Mouse (Mus musculus): ENCODE measurements around the gene Miox. TPM values are rescaled to one million over a fixed set of nuclear protein-coding genes. Genes with fewer than 3 reads are reported as not detected.

Miox gene
- polyA plus RNA-seq, 2 experiments = 10.2 to 11.2 TPM

GRCm38 (mm10) chr15:89305966-89306365 is 28.2 kb upstream of the Miox start:
- Histone ChIP-seq H3K27me3 (ENCODE audit: control insufficient read depth, insufficient read depth, low read length) (no peaks in the 10 kb centered on the region), H3K9me3 (ENCODE audit: control insufficient read depth, low read length) (no peaks in the 10 kb centered on the region), H3K4me1 (replicated peaks; ENCODE audit: control insufficient read depth in 2 of 2, insufficient read depth in 2 of 2, low read length in 1 of 2) (peaks cover 5 to 11% of the 10 kb centered on the region in 2 experiments; a peak in 3 of 4 replicates), H3K36me3 (replicated peaks; ENCODE audit: control insufficient read depth, insufficient read depth, low read depth) (peaks cover 25% of the 10 kb centered on the region), H3K4me3 (ENCODE audit: insufficient read depth in 1 of 2, low read depth in 2 of 2, low read length in 2 of 2) (no peak overlapping the region), H3K27ac (no peak overlapping the region), H3K4me2 (ENCODE audit: low read depth) (no peak overlapping the region), H3K9ac (replicated peaks) (no peak overlapping the region)
- DNase-seq (ENCODE audit: low read depth in 3 of 3, low spot score in 3 of 3) (no peak), ATAC-seq (ENCODE audit: insufficient read depth) (no peak)
- 70% methylated on average over 1 of the region's 1 CpGs for WGBS (ENCODE audit: insufficient replicate concordance)
- no peak for TF ChIP-seq EP300 (IDR thresholded peaks at IDR 0.05; ENCODE audit: low read depth)
- TF ChIP-seq CTCF (IDR thresholded peaks at IDR 0.05; ENCODE audit: low read depth) = no peak

- TF ChIP-seq CTCF (IDR thresholded peaks at IDR 0.05; ENCODE audit: low read depth) (no peak), EP300 (IDR thresholded peaks at IDR 0.05; ENCODE audit: low read depth) (no peak)
- peaks cover 14% of the 10 kb centered on the region for H3K36me3 ChIP-seq (replicated peaks; ENCODE audit: control insufficient read depth, insufficient read depth, low read depth)
- H3K9me3 ChIP-seq (ENCODE audit: control insufficient read depth, low read length) = no peaks in the 10 kb centered on the region
- ATAC-seq (ENCODE audit: insufficient read depth) (no peak), DNase-seq (ENCODE audit: low read depth in 3 of 3, low spot score in 3 of 3) (no peak)
- H3K9ac ChIP-seq (replicated peaks) = no peak overlapping the region
- 73% methylated on average over 13 of the region's 13 CpGs for WGBS (ENCODE audit: insufficient replicate concordance)
- no peaks in the 10 kb centered on the region for H3K27me3 ChIP-seq (ENCODE audit: control insufficient read depth, insufficient read depth, low read length)
- no peak overlapping the region for H3K27ac ChIP-seq
- H3K4me2 ChIP-seq (ENCODE audit: low read depth) = no peak overlapping the region
- H3K4me1 ChIP-seq (replicated peaks; ENCODE audit: control insufficient read depth in 2 of 2, insufficient read depth in 2 of 2, low read length in 1 of 2) = peaks cover 5 to 11% of the 10 kb centered on the region in 2 experiments; a peak in 3 of 4 replicates
- no peak overlapping the region for H3K4me3 ChIP-seq (ENCODE audit: insufficient read depth in 1 of 2, low read depth in 2 of 2, low read length in 2 of 2)
These were observed 26.7 kb upstream of the Miox start for GRCm38 (mm10) chr15:89307461-89307860.

GRCm38 (mm10) chr15:89308406-89309139 is 25.6 kb upstream of the Miox start:
- Histone ChIP-seq H3K9ac (replicated peaks) (no peak overlapping the region), H3K4me3 (ENCODE audit: insufficient read depth in 1 of 2, low read depth in 2 of 2, low read length in 2 of 2) (no peak overlapping the region), H3K27ac (no peak overlapping the region), H3K36me3 (replicated peaks; ENCODE audit: control insufficient read depth, insufficient read depth, low read depth) (peaks cover 7% of the 10 kb centered on the region), H3K27me3 (ENCODE audit: control insufficient read depth, insufficient read depth, low read length) (no peaks in the 10 kb centered on the region), H3K4me1 (replicated peaks; ENCODE audit: control insufficient read depth in 2 of 2, insufficient read depth in 2 of 2, low read length in 1 of 2) (peaks cover 8 to 19% of the 10 kb centered on the region in 2 experiments; a peak in 3 of 4 replicates), H3K4me2 (ENCODE audit: low read depth) (no peak overlapping the region), H3K9me3 (ENCODE audit: control insufficient read depth, low read length) (no peaks in the 10 kb centered on the region)
- WGBS (ENCODE audit: insufficient replicate concordance) = 72% methylated on average over 7 of the region's 7 CpGs
- no peak for DNase-seq (ENCODE audit: low read depth in 3 of 3, low spot score in 3 of 3)
- ATAC-seq (ENCODE audit: insufficient read depth) = no peak
- TF ChIP-seq CTCF (IDR thresholded peaks at IDR 0.05; ENCODE audit: low read depth) (no peak), EP300 (IDR thresholded peaks at IDR 0.05; ENCODE audit: low read depth) (no peak)

GRCm38 (mm10) chr15:89309962-89310498 is 24.2 kb upstream of the Miox start:
- H3K36me3 ChIP-seq (replicated peaks; ENCODE audit: control insufficient read depth, insufficient read depth, low read depth) = peaks cover 6% of the 10 kb centered on the region
- no peak for DNase-seq (ENCODE audit: low read depth in 3 of 3, low spot score in 3 of 3)
- H3K27me3 ChIP-seq (ENCODE audit: control insufficient read depth, insufficient read depth, low read length) = no peaks in the 10 kb centered on the region
- peak overlapping the region; percentile 13; the same call in 1 of the 2 replicates for H3K9ac ChIP-seq (replicated peaks)
- no peaks in the 10 kb centered on the region for H3K9me3 ChIP-seq (ENCODE audit: control insufficient read depth, low read length)
- no peak overlapping the region for H3K27ac ChIP-seq
- peak overlapping the region; percentile 6; the same call in 1 of the 2 replicates for H3K4me2 ChIP-seq (ENCODE audit: low read depth)
- H3K4me1 ChIP-seq (replicated peaks; ENCODE audit: control insufficient read depth in 2 of 2, insufficient read depth in 2 of 2, low read length in 1 of 2) = peaks cover 8 to 26% of the 10 kb centered on the region in 2 experiments; a peak in 3 of 4 replicates
- peak; percentile 9; the same call in 1 of the 2 replicates for ATAC-seq (ENCODE audit: insufficient read depth)
- TF ChIP-seq EP300 (IDR thresholded peaks at IDR 0.05; ENCODE audit: low read depth) (no peak), CTCF (IDR thresholded peaks at IDR 0.05; ENCODE audit: low read depth) (no peak)
- 13% methylated on average over 6 of the region's 6 CpGs for WGBS (ENCODE audit: insufficient replicate concordance)
- no peak overlapping the region for H3K4me3 ChIP-seq (ENCODE audit: insufficient read depth in 1 of 2, low read depth in 2 of 2, low read length in 2 of 2)

GRCm38 (mm10) chr15:89313359-89313758 is 20.8 kb upstream of the Miox start:
- peaks cover 13 to 26% of the 10 kb centered on the region in 2 experiments; a peak in 3 of 4 replicates for H3K4me1 ChIP-seq (replicated peaks; ENCODE audit: control insufficient read depth in 2 of 2, insufficient read depth in 2 of 2, low read length in 1 of 2)
- no peaks in the 10 kb centered on the region for H3K9me3 ChIP-seq (ENCODE audit: control insufficient read depth, low read length)
- H3K27me3 ChIP-seq (ENCODE audit: control insufficient read depth, insufficient read depth, low read length) = no peaks in the 10 kb centered on the region
- peak overlapping the region; percentile 86; the same call in 1 of the 2 replicates for H3K4me2 ChIP-seq (ENCODE audit: low read depth)
- TF ChIP-seq CTCF (IDR thresholded peaks at IDR 0.05; ENCODE audit: low read depth) (no peak), EP300 (IDR thresholded peaks at IDR 0.05; ENCODE audit: low read depth) (no peak)
- H3K36me3 ChIP-seq (replicated peaks; ENCODE audit: control insufficient read depth, insufficient read depth, low read depth) = no peaks in the 10 kb centered on the region
- DNase-seq (ENCODE audit: low read depth in 3 of 3, low spot score in 3 of 3) (no peak), ATAC-seq (ENCODE audit: insufficient read depth) (no peak)
- H3K27ac ChIP-seq = no peak overlapping the region
- H3K9ac ChIP-seq (replicated peaks) = no peak overlapping the region
- no peak overlapping the region for H3K4me3 ChIP-seq (ENCODE audit: insufficient read depth in 1 of 2, low read depth in 2 of 2, low read length in 2 of 2)
- WGBS (ENCODE audit: insufficient replicate concordance) = 73% methylated on average over 4 of the region's 4 CpGs

Data from liver, embryonic 14.5 days (tissue).